Mouse (Mus musculus) spleen, adult 12 weeks (tissue): Measurements from ENCODE around the gene Rhog.

Experiments used
- DNase-seq: peaks from one replicate; pipeline ENCODE4 v3.0.0; 2022; ENCODE audit warnings: low spot score

The Rhog gene

DNA sequence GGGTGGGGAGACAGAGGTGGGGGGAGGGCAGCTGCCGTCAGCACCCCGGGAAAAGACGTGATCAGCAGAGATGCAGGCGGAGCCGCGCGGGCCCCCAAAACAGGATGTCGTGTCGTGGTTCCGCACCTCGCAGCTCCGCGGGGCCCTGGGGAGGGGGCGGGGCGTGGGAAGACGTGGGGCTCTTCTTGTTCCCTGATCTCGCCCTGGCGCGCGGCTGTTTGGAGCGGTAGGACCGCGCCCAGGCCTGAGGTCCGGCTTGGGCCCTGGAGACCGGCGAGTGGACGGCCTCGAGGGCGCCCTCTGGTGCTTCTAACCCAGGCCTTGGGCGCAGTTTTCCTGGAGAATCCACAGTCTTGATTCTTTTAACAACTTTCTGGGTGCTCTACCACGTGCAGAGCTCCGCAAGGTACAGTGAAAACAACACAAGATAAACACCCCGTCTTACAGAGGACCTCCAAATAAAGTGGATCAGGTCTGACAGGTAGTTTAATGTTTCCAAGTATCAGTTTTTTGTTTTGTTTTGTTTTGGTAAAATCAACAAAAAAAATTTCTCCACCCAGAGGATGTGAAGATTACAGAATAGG lies 5.1 kb downstream of the Rhog start:
- peak; percentile 82 for DNase-seq

- peak; percentile 75 for DNase-seq
These were observed 5.8 kb downstream of the Rhog start for GRCm38 (mm10) chr7:102249896-102250630.

DNA sequence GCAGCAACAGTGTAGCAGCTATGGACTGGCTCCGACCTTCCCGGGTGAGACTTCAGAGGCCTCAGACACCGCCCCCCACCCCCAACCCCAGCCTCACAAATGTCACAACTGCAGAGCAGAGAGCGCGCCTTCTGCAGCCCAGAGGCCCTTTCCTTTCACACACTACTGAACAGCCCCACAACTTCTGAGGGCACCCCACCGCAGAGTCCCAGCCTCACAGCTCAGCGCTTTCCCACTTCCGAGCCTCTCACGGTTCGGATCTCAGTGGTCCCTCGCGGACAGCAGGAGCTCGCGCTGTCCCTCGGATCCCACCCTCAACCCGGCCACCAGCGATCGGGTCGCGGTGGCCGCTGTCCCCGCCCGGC lies 6.3 kb downstream of the Rhog start:
- DNase-seq = no peak

DNA sequence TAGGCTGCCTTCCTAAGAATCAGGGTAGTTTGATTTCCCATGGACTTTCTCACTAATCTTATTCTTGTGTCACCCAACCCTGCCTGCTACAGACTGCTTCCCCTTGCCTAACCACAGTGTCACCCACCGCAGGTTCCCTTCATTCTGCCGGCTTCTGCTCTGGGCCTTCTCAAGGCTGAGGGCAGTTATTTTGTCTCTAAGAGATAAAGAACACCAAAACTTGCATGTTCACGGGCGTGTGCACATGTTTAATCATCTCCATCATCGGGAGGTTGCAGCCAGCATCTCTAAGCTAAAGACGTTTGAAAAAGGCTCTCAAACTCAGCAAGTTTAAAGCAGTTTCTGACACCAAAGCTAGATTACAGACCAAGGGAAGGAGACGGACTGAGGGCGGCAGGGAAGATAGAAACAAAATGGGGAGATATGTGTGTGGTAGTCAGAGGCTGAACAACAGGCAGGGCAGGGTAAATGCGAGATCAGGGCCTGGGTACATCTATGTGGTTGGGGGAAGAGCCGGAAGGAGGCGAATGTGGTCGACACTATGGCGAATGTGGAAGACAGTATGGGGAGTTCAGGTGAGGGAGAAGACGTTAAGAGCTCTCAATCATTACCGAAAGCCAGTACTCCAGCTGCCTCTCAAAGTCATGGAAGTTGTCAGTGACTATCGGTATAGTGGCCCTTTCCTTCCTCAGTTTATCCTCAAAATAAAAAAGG lies 7.0 kb downstream of the Rhog start:
- no peak for DNase-seq

GRCm38 (mm10) chr7:102246956-102247797 lies 8.7 kb downstream of the Rhog start:
- no peak for DNase-seq

- DNase-seq = no peak
These were observed 9.6 kb downstream of the Rhog start for GRCm38 (mm10) chr7:102246265-102246664.

- no peak for DNase-seq
These were observed 10.1 kb downstream of the Rhog start for GRCm38 (mm10) chr7:102245775-102246174.

GRCm38 (mm10) chr7:102244782-102245535 lies 10.9 kb downstream of the Rhog start:
- DNase-seq = no peak

DNA sequence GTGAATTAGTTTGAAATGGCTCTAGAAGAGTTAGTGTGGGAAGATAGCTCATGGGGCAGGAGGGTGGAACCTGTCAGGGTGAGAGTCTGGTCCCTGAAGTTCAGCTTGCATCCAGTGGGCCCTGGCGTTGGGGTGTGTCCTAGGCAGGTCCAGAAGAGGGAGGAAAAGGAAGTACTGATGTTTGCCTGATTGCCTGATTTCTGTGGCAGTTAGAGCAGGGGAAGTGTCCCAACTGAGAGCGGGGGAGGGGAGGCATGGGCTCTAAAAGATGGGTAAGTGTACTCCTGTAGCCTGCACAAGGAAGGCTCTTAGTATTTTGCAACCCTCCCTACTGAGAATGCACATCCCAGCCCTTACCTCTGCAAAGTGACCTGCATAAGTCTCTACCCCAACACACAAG lies 12.0 kb downstream of the Rhog start:
- no peak for DNase-seq

DNA sequence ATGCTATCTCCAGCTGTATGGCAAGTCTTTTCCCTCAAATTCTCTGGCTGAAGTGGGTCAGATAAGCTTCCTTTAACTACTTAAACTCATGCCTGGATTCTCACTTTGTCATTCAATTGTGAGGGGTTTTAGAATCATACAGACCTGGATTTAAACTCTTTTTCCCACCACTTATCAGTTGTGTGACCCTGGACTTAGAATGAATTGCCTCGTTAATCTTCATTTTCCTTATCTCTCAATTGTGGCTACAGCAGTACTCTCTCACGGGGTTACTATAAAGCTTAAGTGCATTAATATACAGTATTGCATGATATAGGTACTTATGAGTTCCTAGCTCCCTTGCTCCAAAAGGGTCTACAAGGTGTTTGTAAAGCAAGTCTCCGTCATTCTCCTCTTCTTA lies 12.9 kb downstream of the Rhog start:
- no peak for DNase-seq

DNA sequence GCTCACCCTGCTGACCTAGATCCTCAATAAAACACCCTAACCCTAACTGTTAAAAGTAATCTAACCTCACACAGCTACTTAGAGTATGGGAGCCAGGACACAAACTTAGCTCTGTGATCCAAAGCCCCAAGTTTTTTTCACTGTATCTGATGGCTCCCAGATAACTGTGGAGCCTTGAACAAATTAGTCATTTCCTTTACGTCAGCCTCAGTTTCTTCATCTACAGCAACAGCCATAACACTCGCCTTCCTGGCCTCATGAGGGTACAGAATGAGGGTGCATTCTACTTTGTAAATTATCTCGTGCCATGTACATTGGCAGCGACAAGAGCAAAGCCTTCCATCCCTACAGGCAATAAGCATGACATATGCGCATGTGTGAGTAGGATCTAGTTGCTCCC lies 13.5 kb downstream of the Rhog start:
- no peak for DNase-seq

DNA sequence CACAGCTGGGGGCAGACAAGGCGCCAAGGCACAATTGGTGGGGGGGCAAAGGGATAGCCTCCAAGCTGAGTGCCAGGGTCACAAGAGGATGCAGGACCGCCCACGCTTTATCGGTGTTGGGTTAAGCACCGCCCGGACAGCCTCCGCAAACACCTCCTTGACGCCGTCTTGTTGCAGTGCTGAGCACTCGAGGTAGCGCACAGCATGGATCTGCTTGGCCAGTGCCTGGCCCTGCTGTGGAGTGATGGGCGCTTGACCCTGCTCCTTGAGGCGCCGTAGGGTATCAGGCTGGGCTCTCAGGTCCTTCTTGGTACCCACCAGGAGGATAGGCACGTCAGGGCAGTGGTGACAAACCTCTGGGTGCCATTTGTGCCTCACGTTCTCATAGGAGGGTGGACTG lies 16.3 kb downstream of the Rhog start:
- DNase-seq = no peak

DNA sequence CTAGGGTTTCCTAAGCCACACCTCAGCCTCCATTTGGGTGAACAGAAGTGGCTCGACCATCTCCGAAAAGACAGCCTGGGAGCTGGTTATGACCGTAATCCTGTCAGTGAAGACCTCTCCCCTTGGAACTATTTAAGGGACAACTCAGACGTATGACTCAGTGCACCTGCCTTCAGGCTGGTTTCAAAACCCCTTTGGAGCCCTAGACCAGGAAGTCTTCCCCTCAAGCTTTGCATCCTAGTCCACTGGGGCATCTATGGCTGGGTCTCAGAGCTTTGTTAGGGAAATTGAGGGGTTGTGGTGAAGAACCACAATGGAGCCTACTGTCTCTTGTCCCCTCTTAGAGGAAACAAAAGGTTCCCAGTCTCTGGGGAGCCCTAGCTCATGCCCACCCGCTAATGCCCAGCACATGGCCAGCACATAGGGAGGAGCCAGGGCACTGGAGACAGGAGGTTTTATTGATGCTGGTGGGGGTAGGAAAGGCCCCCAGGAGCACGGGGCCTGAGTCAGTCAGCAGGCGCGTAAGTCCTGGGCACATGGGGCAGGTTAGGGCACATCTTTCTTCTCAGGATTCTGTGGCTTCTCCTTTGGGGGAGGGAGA lies 17.1 kb downstream of the Rhog start:
- no peak for DNase-seq

GRCm38 (mm10) chr7:102233059-102233458 lies 22.8 kb downstream of the Rhog start:
- DNase-seq = no peak

- no peak for DNase-seq
These were observed 26.0 kb downstream of the Rhog start for GRCm38 (mm10) chr7:102229814-102230213.

GRCm38 (mm10) chr7:102228049-102228670 lies 27.7 kb downstream of the Rhog start:
- DNase-seq = no peak

- no peak for DNase-seq
These were observed 29.8 kb downstream of the Rhog start for GRCm38 (mm10) chr7:102226051-102226450.

DNA sequence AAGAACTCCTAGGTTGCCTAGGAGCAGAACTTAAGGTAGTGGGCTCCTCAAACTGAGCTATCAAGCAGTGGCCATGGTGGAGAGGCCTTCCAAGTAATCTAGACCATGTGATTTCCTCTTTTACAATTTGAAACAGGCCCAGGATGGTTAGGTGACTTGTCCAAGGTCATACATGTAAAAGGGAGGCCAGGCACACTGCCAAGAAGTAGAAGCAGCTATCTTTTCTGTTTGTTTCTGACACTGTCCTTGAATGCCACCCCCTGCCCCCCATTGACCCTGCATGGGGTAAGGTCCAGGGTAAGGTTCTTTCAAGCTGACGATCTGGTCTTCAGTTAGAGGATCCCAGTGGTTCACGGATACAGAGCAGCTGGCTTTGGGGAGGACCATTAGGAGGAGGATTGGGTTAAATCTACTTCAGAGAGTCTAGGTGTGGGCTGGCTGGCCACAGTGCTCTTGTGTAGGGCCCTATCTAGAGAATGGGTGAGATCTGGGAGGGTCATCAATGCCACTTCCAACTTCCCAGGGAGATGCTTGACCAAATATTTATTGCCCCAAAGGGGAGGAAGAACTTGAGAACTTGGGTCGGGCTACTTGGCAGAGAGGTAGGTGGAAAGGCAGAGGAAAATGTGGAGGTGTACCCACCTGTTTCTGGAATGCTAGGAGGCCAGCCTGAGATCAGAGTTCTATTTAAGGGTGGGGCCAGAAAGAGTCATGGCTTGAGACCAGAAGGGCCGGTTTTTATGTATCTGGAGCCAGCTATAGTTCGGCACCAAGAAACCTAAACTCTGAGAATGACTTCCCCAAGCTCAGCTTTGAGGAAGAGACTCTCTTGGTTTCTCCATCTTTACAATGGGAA lies 31.7 kb downstream of the Rhog start:
- no peak for DNase-seq

DNA sequence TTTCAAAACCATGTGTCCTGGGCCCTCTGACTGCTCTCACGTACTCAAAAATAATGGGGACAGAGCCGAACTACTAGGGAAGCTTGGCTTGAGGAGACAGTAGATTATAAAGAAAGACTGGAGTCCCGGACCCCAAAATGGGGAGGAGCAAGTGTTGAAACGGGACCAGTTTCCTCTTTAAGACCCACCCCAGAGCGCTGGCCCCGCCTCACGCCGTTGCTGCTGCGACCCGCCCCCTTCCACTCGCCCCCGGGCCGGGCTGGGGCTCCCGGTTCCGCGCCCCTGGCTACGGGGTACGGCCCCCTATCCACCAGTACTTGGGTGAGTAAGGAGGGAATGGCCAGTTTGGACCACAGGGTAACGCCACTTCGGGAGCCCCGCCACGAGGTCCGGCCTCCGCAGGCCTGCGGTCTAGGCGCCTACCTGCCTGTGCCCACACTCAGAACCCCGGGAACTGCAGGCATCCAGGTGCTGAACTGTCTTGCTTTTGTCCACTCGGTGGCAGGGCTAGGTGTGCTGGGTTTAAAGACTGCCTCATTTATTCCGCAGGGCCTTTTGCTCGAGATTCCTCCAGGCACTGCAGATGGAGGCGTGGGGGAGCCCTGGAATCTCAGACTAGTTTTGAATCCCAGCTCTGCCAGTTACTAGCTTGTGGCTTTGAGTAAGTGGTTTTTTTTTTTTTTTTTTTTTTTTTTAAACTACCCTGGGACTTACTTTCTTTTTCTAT lies 32.9 kb downstream of the Rhog start:
- peak; percentile 41 for DNase-seq
